Mouse (Mus musculus) ovary, adult 2 months (tissue): ENCODE results near the gene Adam34. TPM values are rescaled to one million over a fixed set of nuclear protein-coding genes. Genes with fewer than 3 reads are reported as not detected.

Source experiments
- polyA plus RNA-seq: library from polyadenylated mRNA; depleted of rRNA; stranded (reverse); fragments of >200 nt; gene quantifications from 2 replicates; pipeline ENCODE4 v1.2.3, GENCODE M21; 2012; rRNA removed

The Adam34 gene
- not detected in 2 replicates for polyA plus RNA-seq

GRCm38 (mm10) chr8:43709949-43710348 is at the start of gene Adam34:
Adam34 (minus strand) TSS chr8:43710049.

GRCm38 (mm10) chr8:43627176-43627575 is 82.7 kb downstream of the Adam34 start, which contains the start of gene Gm5346:
Gm5346 (minus strand) TSS chr8:43627276.

Other genes starting within 250 kb of the Adam34 start
- not detected in 2 replicates for gene Adam26b, start 181.9 kb downstream of the Adam34 start, polyA plus RNA-seq
- not detected in 2 replicates for gene Adam26a, start 133.3 kb downstream of the Adam34 start, polyA plus RNA-seq
- not detected in 2 replicates for gene Gm5346, start 82.8 kb downstream of the Adam34 start, polyA plus RNA-seq